Comparison of ENCODE assay signal across 9 mouse cellular contexts in the genomic region with DNA sequence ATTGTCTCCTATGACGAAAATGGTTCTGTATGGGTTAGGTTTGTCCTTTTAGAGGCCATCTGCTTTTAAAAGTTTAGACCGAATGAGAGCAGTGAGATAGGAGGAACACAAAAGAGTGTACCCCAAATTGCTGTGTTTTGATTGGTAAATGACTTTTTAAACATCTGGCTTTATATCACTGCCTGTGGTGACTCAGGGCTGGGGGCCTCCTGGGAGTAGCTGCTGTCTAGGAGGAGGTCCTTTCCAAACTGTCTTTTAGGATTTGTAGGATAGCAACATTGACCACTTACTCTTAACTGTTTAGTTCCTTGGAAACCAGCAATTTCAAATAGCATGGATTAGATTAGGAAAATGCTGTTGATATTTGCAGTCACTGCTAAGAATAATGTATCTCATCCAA. TPM values are rescaled to one million over a fixed set of nuclear protein-coding genes. Genes with fewer than 3 reads are reported as not detected.
A peak's percentile ranks its signal among the peaks of the same experiment; 100 is the strongest.
DNase-seq lines count a peak whose midpoint lies in the region; ATAC-seq and TF ChIP-seq lines count a peak whose summit lies in the region.
"Had no signal": no experiment of that assay in that cellular context is flagged by ENCODE, and none has a peak within 500 bp of the region (broad histone marks: within the 10 kb centered on the region; RNA-seq: fewer than 3 reads in every experiment).

No protein-coding gene starts in this region.

- H3K4me2 ChIP-seq in embryonic facial prominence, embryonic 14.5 days (ENCODE audit: low read depth, low read length) = peak overlapping the region; percentile 71
- H3K4me2 ChIP-seq in myocyte (ENCODE audit: low read depth) = peak overlapping the region; percentile 88
- no peak overlapping the region for H3K4me2 ChIP-seq in forebrain, embryonic 15.5 days (replicated peaks)

- H3K9ac ChIP-seq in embryonic facial prominence, embryonic 14.5 days (ENCODE audit: low read depth, low read length) = no peak overlapping the region
- H3K9ac ChIP-seq in forebrain, embryonic 15.5 days (replicated peaks) = no peak overlapping the region
- H3K9ac ChIP-seq: forebrain, embryonic 12.5 days had no signal

- no peak for DNase-seq in left cerebral cortex, adult 2 months (ENCODE audit: extremely low spot score in 1 of 2, low spot score in 2 of 2)
- DNase-seq in left cerebral cortex, adult 8-10 months (ENCODE audit: low spot score in 2 of 2) = no peak
- DNase-seq in embryonic facial prominence, embryonic 14.5 days (ENCODE audit: low spot score) = no peak
- DNase-seq in gastrocnemius, postnatal 14 days = peak; percentile 35
- DNase-seq: adrenal gland, postnatal 14 days had no signal

- no peak for ATAC-seq in embryonic facial prominence, embryonic 14.5 days (ENCODE audit: low read depth)
- no peak for ATAC-seq in forebrain, embryonic 15.5 days (replicated peaks)
- no peak for ATAC-seq in megakaryocyte, adult 5-6 weeks (ENCODE audit: poor library complexity, severe bottlenecking)

- intact Hi-C loops in left cerebral cortex, adult 2 months (cut with DNase I) = no loop called here
- intact Hi-C loops in gastrocnemius, postnatal 14 days (cut with DNase I; ENCODE audit: low total_unique reads) = no loop called here

- H3K79me2 ChIP-seq in myocyte (ENCODE audit: control insufficient read depth, insufficient read depth) = peaks cover 8% of the 10 kb centered on the region

- H3K36me3 ChIP-seq in embryonic facial prominence, embryonic 14.5 days (ENCODE audit: control insufficient read depth, insufficient read depth, low read length) = peaks cover 29% of the 10 kb centered on the region
- H3K36me3 ChIP-seq in myocyte (ENCODE audit: control insufficient read depth, insufficient read depth) = peaks cover 13% of the 10 kb centered on the region
- H3K36me3 ChIP-seq in forebrain, embryonic 15.5 days = 0 out of 2 replicates have a peak, but pooled peaks cover 2% of the 10 kb centered on the region

- H3ac ChIP-seq in myocyte (ENCODE audit: control insufficient read depth, insufficient read length) = no peak overlapping the region

- peaks cover 14% of the 10 kb centered on the region for H3K4me1 ChIP-seq in embryonic facial prominence, embryonic 14.5 days (ENCODE audit: control insufficient read depth, insufficient read depth, low read length)
- H3K4me1 ChIP-seq in forebrain, embryonic 15.5 days = peaks cover 4% of the 10 kb centered on the region

- H3K9me3 ChIP-seq in embryonic facial prominence, embryonic 14.5 days (ENCODE audit: control insufficient read depth, low read length) = no peaks in the 10 kb centered on the region
- no peaks in the 10 kb centered on the region for H3K9me3 ChIP-seq in forebrain, embryonic 15.5 days
- H3K9me3 ChIP-seq: forebrain, embryonic 12.5 days had no signal

- TF ChIP-seq CTCF in left cerebral cortex, adult 2 months (IDR thresholded peaks at IDR 0.05) = no peak

- peak overlapping the region; percentile 6; the same call in 1 of the 2 replicates for H3K27ac ChIP-seq in left cerebral cortex, adult 2 months
- no peak overlapping the region for H3K27ac ChIP-seq in embryonic facial prominence, embryonic 14.5 days (replicated peaks; ENCODE audit: low read depth, low read length)
- no peak overlapping the region for H3K27ac ChIP-seq in forebrain, embryonic 15.5 days (replicated peaks)
- H3K27ac ChIP-seq: forebrain, embryonic 12.5 days had no signal

- WGBS in embryonic facial prominence, embryonic 14.5 days = 77% methylated on average over 2 of the region's 2 CpGs
- WGBS in forebrain, embryonic 15.5 days = 78% methylated on average over 2 of the region's 2 CpGs

- no peak overlapping the region; the same call in 1 of the 2 replicates for H3K4me3 ChIP-seq in left cerebral cortex, adult 2 months
- no peak overlapping the region for H3K4me3 ChIP-seq in embryonic facial prominence, embryonic 14.5 days (ENCODE audit: low read depth, low read length)
- peak overlapping the region; percentile 39 for H3K4me3 ChIP-seq in myocyte
- H3K4me3 ChIP-seq in forebrain, embryonic 15.5 days = no peak overlapping the region

- H3K27me3 ChIP-seq in embryonic facial prominence, embryonic 14.5 days (replicated peaks; ENCODE audit: control insufficient read depth, insufficient read depth, low read length) = no peaks in the 10 kb centered on the region
- no peaks in the 10 kb centered on the region for H3K27me3 ChIP-seq in myocyte (ENCODE audit: control insufficient read depth, insufficient read depth, insufficient read length)
- no peaks in the 10 kb centered on the region for H3K27me3 ChIP-seq in forebrain, embryonic 15.5 days
- H3K27me3 ChIP-seq: forebrain, embryonic 12.5 days had no signal

- TF ChIP-seq POLR2A in myocyte (IDR thresholded peaks at IDR 0.05; ENCODE audit: insufficient read length, low read depth) = no peak

TF ChIP-seq in myocyte, 11 proteins besides CTCF, POLR2A, EP300 and RAD21:
- TF ChIP-seq CEBPB (IDR thresholded peaks at IDR 0.05; ENCODE audit: insufficient read depth, poor library complexity, severe bottlenecking) = no peak
- no peak for TF ChIP-seq MYOD1 (IDR thresholded peaks at IDR 0.05; ENCODE audit: control insufficient read depth in 1 of 3, insufficient read length in 2 of 3, low read depth in 2 of 3)
- TF ChIP-seq TCF3 (IDR thresholded peaks at IDR 0.05; ENCODE audit: insufficient read length, low read depth) = no peak
- TF ChIP-seq MAX (IDR thresholded peaks at IDR 0.05; ENCODE audit: low read depth) = no peak
- TF ChIP-seq USF1 (IDR thresholded peaks at IDR 0.05; ENCODE audit: low read depth) = no peak

RNA-seq across cellular contexts. Expression of a gene that starts 1.3 kb away (rescaled TPM):
- total RNA-seq in left cerebral cortex, adult 2 months (2021) = 10 to 100 TPM; 10.1 to 10.8 TPM
- total RNA-seq in left cerebral cortex, adult 8-10 months (2022) = 10 to 100 TPM in 3 of 4 experiments, 1 to 10 TPM in 1; 9.9 to 11.5 (median 11.3) TPM
- polyA plus RNA-seq in embryonic facial prominence, embryonic 14.5 days (2014; fragmentation: Nextera tagmentation; extraction: Ambion mirVana) = 8.6 and 9.2 TPM in 2 replicates
- 1 to 10 TPM; 8.5 to 8.6 TPM for total RNA-seq in gastrocnemius, postnatal 14 days (2021)
- polyA plus RNA-seq in myocyte (2012; fragmentation: generic; extraction: Trizol) = 5.1 TPM
- polyA plus RNA-seq in forebrain, embryonic 15.5 days (2015; fragmentation: Nextera tagmentation; extraction: Ambion mirVana) = 4.0 and 4.1 TPM in 2 replicates
- 23.6 and 26.2 TPM in 2 replicates for total RNA-seq in megakaryocyte, adult 5-6 weeks (2015)
- 16.4 and 20.9 TPM in 2 replicates for total RNA-seq in megakaryocyte, adult 5-6 weeks (2017)

RNA-seq across cellular contexts. Expression of a gene that starts 20.9 kb away (rescaled TPM):
- 10 to 100 TPM; 41.6 to 42.5 TPM for total RNA-seq in left cerebral cortex, adult 2 months (2021)
- total RNA-seq in left cerebral cortex, adult 8-10 months (2022) = 10 to 100 TPM; 27.0 to 37.3 (median 29.3) TPM
- 16.7 and 19.9 TPM in 2 replicates for polyA plus RNA-seq in embryonic facial prominence, embryonic 14.5 days (2014; fragmentation: Nextera tagmentation; extraction: Ambion mirVana)
- total RNA-seq in gastrocnemius, postnatal 14 days (2021) = 10 to 100 TPM; 10.3 to 13.2 TPM
- polyA plus RNA-seq in myocyte (2012; fragmentation: generic; extraction: Trizol) = 12.5 TPM
- polyA plus RNA-seq in forebrain, embryonic 15.5 days (2015; fragmentation: Nextera tagmentation; extraction: Ambion mirVana) = 37.6 and 38.7 TPM in 2 replicates
- 21.2 and 24.6 TPM in 2 replicates for total RNA-seq in megakaryocyte, adult 5-6 weeks (2015)
- total RNA-seq in megakaryocyte, adult 5-6 weeks (2017) = 19.6 and 21.3 TPM in 2 replicates

RNA-seq across cellular contexts. Expression of a gene that starts 21.1 kb away (rescaled TPM):
- total RNA-seq in left cerebral cortex, adult 2 months (2021) = 10 to 100 TPM; 11.7 to 14.4 TPM
- 10 to 100 TPM; 12.9 to 16.1 (median 14.1) TPM for total RNA-seq in left cerebral cortex, adult 8-10 months (2022)
- polyA plus RNA-seq in embryonic facial prominence, embryonic 14.5 days (2014; fragmentation: Nextera tagmentation; extraction: Ambion mirVana) = 17.7 and 22.7 TPM in 2 replicates
- total RNA-seq in gastrocnemius, postnatal 14 days (2021) = 1 to 10 TPM; 6.5 to 6.6 TPM
- 4.4 TPM for polyA plus RNA-seq in myocyte (2012; fragmentation: generic; extraction: Trizol)
- 29.5 and 30.5 TPM in 2 replicates for polyA plus RNA-seq in forebrain, embryonic 15.5 days (2015; fragmentation: Nextera tagmentation; extraction: Ambion mirVana)
- 15.6 and 20.1 TPM in 2 replicates for total RNA-seq in megakaryocyte, adult 5-6 weeks (2015)
- 7.8 and 12.1 TPM in 2 replicates for total RNA-seq in megakaryocyte, adult 5-6 weeks (2017)
